Mouse (Mus musculus): Measurements from ENCODE around the gene Lrrn4. TPM values are rescaled to one million over a fixed set of nuclear protein-coding genes. Genes with fewer than 3 reads are reported as not detected.
A peak's percentile ranks its signal among the peaks of the same experiment; 100 is the strongest.

Gene Lrrn4
- polyA plus RNA-seq, 1 experiment from 2014 or later = 21.1 TPM

- Histone ChIP-seq H3K4me2 (no peak overlapping the region), H3K9me3 (replicated peaks) (no peaks in the 10 kb centered on the region), H3K9ac (no peak overlapping the region), H3K4me1 (replicated peaks) (no peaks in the 10 kb centered on the region), H3K27me3 (replicated peaks) (no peaks in the 10 kb centered on the region; the same call in 1 of the 2 replicates), H3K36me3 (no peaks in the 10 kb centered on the region), H3K27ac (ENCODE audit: poor library complexity, severe bottlenecking) (no peak overlapping the region), H3K4me3 (no peak overlapping the region)
- no peak for ATAC-seq (ENCODE audit: insufficient number of reproducible peaks, low FRiP score)
- 77% methylated on average over 3 of the region's 4 CpGs for WGBS
These were observed 21.4 kb upstream of the Lrrn4 start for GRCm38 (mm10) chr2:132902056-132902455.

GRCm38 (mm10) chr2:132901636-132902035 lies 20.9 kb upstream of the Lrrn4 start:
- no peaks in the 10 kb centered on the region for H3K4me1 ChIP-seq (replicated peaks)
- H3K27me3 ChIP-seq (replicated peaks) = no peaks in the 10 kb centered on the region; the same call in 1 of the 2 replicates
- H3K36me3 ChIP-seq = no peaks in the 10 kb centered on the region
- H3K4me2 ChIP-seq = no peak overlapping the region
- no peak overlapping the region for H3K4me3 ChIP-seq
- no peak overlapping the region for H3K9ac ChIP-seq
- H3K27ac ChIP-seq (ENCODE audit: poor library complexity, severe bottlenecking) = no peak overlapping the region
- ATAC-seq (ENCODE audit: insufficient number of reproducible peaks, low FRiP score) = no peak
- 50% methylated on average over 4 of the region's 4 CpGs for WGBS
- no peaks in the 10 kb centered on the region for H3K9me3 ChIP-seq (replicated peaks)

- H3K27ac ChIP-seq (ENCODE audit: poor library complexity, severe bottlenecking) = no peak overlapping the region
- no peak overlapping the region for H3K4me3 ChIP-seq
- WGBS = 68% methylated on average over 1 of the region's 1 CpGs
- no peaks in the 10 kb centered on the region for H3K9me3 ChIP-seq (replicated peaks)
- no peaks in the 10 kb centered on the region for H3K4me1 ChIP-seq (replicated peaks)
- H3K36me3 ChIP-seq = no peaks in the 10 kb centered on the region
- H3K4me2 ChIP-seq = no peak overlapping the region
- no peak overlapping the region for H3K9ac ChIP-seq
- H3K27me3 ChIP-seq (replicated peaks) = no peaks in the 10 kb centered on the region
- no peak for ATAC-seq (ENCODE audit: insufficient number of reproducible peaks, low FRiP score)
These were observed 19.9 kb upstream of the Lrrn4 start for GRCm38 (mm10) chr2:132900596-132900995.

- no peaks in the 10 kb centered on the region for H3K9me3 ChIP-seq (replicated peaks)
- no peaks in the 10 kb centered on the region for H3K36me3 ChIP-seq
- H3K4me2 ChIP-seq = no peak overlapping the region
- H3K4me1 ChIP-seq (replicated peaks) = no peaks in the 10 kb centered on the region
- no peak for ATAC-seq (ENCODE audit: insufficient number of reproducible peaks, low FRiP score)
- H3K9ac ChIP-seq = no peak overlapping the region
- no peak overlapping the region for H3K27ac ChIP-seq (ENCODE audit: poor library complexity, severe bottlenecking)
- H3K27me3 ChIP-seq (replicated peaks) = no peaks in the 10 kb centered on the region
- 22% methylated on average over 1 of the region's 1 CpGs for WGBS
- H3K4me3 ChIP-seq = no peak overlapping the region
These were observed 17.5 kb upstream of the Lrrn4 start for GRCm38 (mm10) chr2:132898211-132898610.

GRCm38 (mm10) chr2:132893826-132894225 lies 13.1 kb upstream of the Lrrn4 start:
- Histone ChIP-seq H3K4me3 (no peak overlapping the region), H3K9ac (no peak overlapping the region), H3K27ac (ENCODE audit: poor library complexity, severe bottlenecking) (no peak overlapping the region), H3K9me3 (replicated peaks) (no peaks in the 10 kb centered on the region), H3K27me3 (replicated peaks) (no peaks in the 10 kb centered on the region), H3K4me2 (no peak overlapping the region), H3K4me1 (replicated peaks) (no peaks in the 10 kb centered on the region), H3K36me3 (no peaks in the 10 kb centered on the region)
- no peak for ATAC-seq (ENCODE audit: insufficient number of reproducible peaks, low FRiP score)
- 75% methylated on average over 5 of the region's 5 CpGs for WGBS

GRCm38 (mm10) chr2:132885312-132885711 lies 4.6 kb upstream of the Lrrn4 start:
- Histone ChIP-seq H3K9me3 (replicated peaks) (no peaks in the 10 kb centered on the region), H3K4me1 (replicated peaks) (peaks cover 16% of the 10 kb centered on the region), H3K9ac (no peak overlapping the region), H3K27ac (ENCODE audit: poor library complexity, severe bottlenecking) (no peak overlapping the region), H3K4me3 (no peak overlapping the region), H3K27me3 (replicated peaks) (peaks cover 10% of the 10 kb centered on the region), H3K36me3 (no peaks in the 10 kb centered on the region), H3K4me2 (no peak overlapping the region)
- WGBS = 59% methylated on average over 7 of the region's 7 CpGs
- ATAC-seq (ENCODE audit: insufficient number of reproducible peaks, low FRiP score) = no peak

GRCm38 (mm10) chr2:132884303-132884967 lies 3.7 kb upstream of the Lrrn4 start:
- WGBS = 32% methylated on average over 8 of the region's 8 CpGs
- H3K9me3 ChIP-seq (replicated peaks) = no peaks in the 10 kb centered on the region
- H3K27ac ChIP-seq (ENCODE audit: poor library complexity, severe bottlenecking) = peak overlapping the region; percentile 28; the same call in 1 of the 2 replicates
- no peak overlapping the region for H3K4me3 ChIP-seq
- no peaks in the 10 kb centered on the region for H3K36me3 ChIP-seq
- no peak overlapping the region for H3K9ac ChIP-seq
- H3K4me2 ChIP-seq = no peak overlapping the region
- peak; percentile 11; the same call in 1 of the 2 replicates for ATAC-seq (ENCODE audit: insufficient number of reproducible peaks, low FRiP score)
- H3K4me1 ChIP-seq (replicated peaks) = peaks cover 18% of the 10 kb centered on the region
- H3K27me3 ChIP-seq (replicated peaks) = peaks cover 14% of the 10 kb centered on the region

GRCm38 (mm10) chr2:132879261-132880044 lies 1.2 kb downstream of the Lrrn4 start:
- H3K4me2 ChIP-seq = peak overlapping the region; percentile 99
- no peaks in the 10 kb centered on the region for H3K36me3 ChIP-seq
- H3K4me3 ChIP-seq = peak overlapping the region; percentile 51
- peak; percentile 56 for ATAC-seq (ENCODE audit: insufficient number of reproducible peaks, low FRiP score)
- H3K4me1 ChIP-seq (replicated peaks) = peaks cover 20% of the 10 kb centered on the region
- peaks cover 36% of the 10 kb centered on the region for H3K27me3 ChIP-seq (replicated peaks)
- H3K9ac ChIP-seq = peak overlapping the region; percentile 60
- WGBS = under 1% methylated on average over 58 of the region's 58 CpGs
- H3K27ac ChIP-seq (ENCODE audit: poor library complexity, severe bottlenecking) = no peak overlapping the region
- H3K9me3 ChIP-seq (replicated peaks) = no peaks in the 10 kb centered on the region

GRCm38 (mm10) chr2:132876991-132877390 lies 3.7 kb downstream of the Lrrn4 start:
- Histone ChIP-seq H3K9ac (no peak overlapping the region), H3K4me1 (replicated peaks) (peaks cover 19% of the 10 kb centered on the region), H3K9me3 (replicated peaks) (no peaks in the 10 kb centered on the region), H3K27me3 (replicated peaks) (peaks cover 36% of the 10 kb centered on the region), H3K27ac (ENCODE audit: poor library complexity, severe bottlenecking) (no peak overlapping the region), H3K4me2 (no peak overlapping the region), H3K36me3 (no peaks in the 10 kb centered on the region), H3K4me3 (no peak overlapping the region)
- no peak for ATAC-seq (ENCODE audit: insufficient number of reproducible peaks, low FRiP score)
- WGBS = 67% methylated on average over 1 of the region's 1 CpGs

- no peak overlapping the region for H3K9ac ChIP-seq
- H3K36me3 ChIP-seq = no peaks in the 10 kb centered on the region
- 75% methylated on average over 10 of the region's 10 CpGs for WGBS
- peaks cover 2% of the 10 kb centered on the region for H3K4me1 ChIP-seq (replicated peaks)
- H3K27ac ChIP-seq (ENCODE audit: poor library complexity, severe bottlenecking) = peak overlapping the region; percentile 36; the same call in 1 of the 2 replicates
- no peak overlapping the region for H3K4me3 ChIP-seq
- ATAC-seq (ENCODE audit: insufficient number of reproducible peaks, low FRiP score) = no peak
- no peaks in the 10 kb centered on the region for H3K9me3 ChIP-seq (replicated peaks)
- peaks cover 15% of the 10 kb centered on the region for H3K27me3 ChIP-seq (replicated peaks)
- no peak overlapping the region for H3K4me2 ChIP-seq
These were observed 6.9 kb downstream of the Lrrn4 start for GRCm38 (mm10) chr2:132873657-132874326.

GRCm38 (mm10) chr2:132871663-132872062 lies 9.0 kb downstream of the Lrrn4 start:
- Histone ChIP-seq H3K27me3 (replicated peaks) (no peaks in the 10 kb centered on the region), H3K9ac (no peak overlapping the region), H3K4me2 (no peak overlapping the region), H3K4me3 (no peak overlapping the region), H3K27ac (ENCODE audit: poor library complexity, severe bottlenecking) (no peak overlapping the region), H3K4me1 (replicated peaks) (no peaks in the 10 kb centered on the region), H3K9me3 (replicated peaks) (no peaks in the 10 kb centered on the region), H3K36me3 (0 out of 2 replicates have a peak, but pooled peaks cover 6% of the 10 kb centered on the region)
- ATAC-seq (ENCODE audit: insufficient number of reproducible peaks, low FRiP score) = no peak
- WGBS = 76% methylated on average over 3 of the region's 3 CpGs

Data from heart, embryonic 12.5 days (tissue).